Mouse (Mus musculus): Measurements from ENCODE around the gene Fer. TPM values are rescaled to one million over a fixed set of nuclear protein-coding genes. Genes with fewer than 3 reads are reported as not detected.

Gene Fer
- polyA plus RNA-seq, 1 experiment, result 11.5 TPM

GRCm38 (mm10) chr17:63849151-63849550 lies 13.7 kb upstream of the Fer start:
- TF ChIP-seq POLR2A (IDR thresholded peaks at IDR 0.05; ENCODE audit: control insufficient read depth, low read depth, low read length), result no peak
- TF ChIP-seq CTCF (IDR thresholded peaks at IDR 0.05; ENCODE audit: control insufficient read depth, insufficient read depth, insufficient replicate concordance, low read depth, low read length), result no peak
- Histone ChIP-seq H3K4me1 (ENCODE audit: control insufficient read depth, insufficient read depth, low read length) (peaks cover 7% of the 10 kb centered on the region), H3K4me3 (ENCODE audit: control insufficient read depth, low read depth, low read length) (peak overlapping the region; percentile 89), H3K27me3 (ENCODE audit: control insufficient read depth, insufficient read depth, low read length) (no peaks in the 10 kb centered on the region), H3K36me3 (ENCODE audit: control insufficient read depth, insufficient read depth, low read length) (no peaks in the 10 kb centered on the region), H3K27ac (ENCODE audit: control insufficient read depth, insufficient read depth, low read depth, low read length) (peak overlapping the region; percentile 39; the same call in 1 of the 2 replicates)

DNA sequence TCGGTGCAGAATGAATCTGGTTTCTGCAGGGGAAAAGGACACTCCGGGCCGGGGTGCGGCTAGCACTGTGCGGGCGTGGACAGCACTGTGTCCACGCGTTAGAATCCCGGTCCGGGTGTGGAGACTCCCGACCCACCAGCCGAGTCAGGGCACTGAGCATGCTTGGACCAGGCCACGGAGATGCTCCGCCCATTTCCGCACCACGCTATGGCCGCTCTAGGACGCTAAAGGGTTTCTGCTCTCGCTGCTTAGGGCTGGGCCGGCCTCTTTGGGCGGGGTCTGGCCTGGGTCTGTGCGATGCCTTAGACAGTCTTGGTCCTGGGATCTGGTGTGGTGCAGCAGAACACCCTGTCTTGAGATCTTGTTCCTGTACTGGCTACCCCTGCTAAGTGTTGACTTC lies 13.3 kb upstream of the Fer start:
- peaks cover 7% of the 10 kb centered on the region for H3K4me1 ChIP-seq (ENCODE audit: control insufficient read depth, insufficient read depth, low read length)
- H3K27me3 ChIP-seq (ENCODE audit: control insufficient read depth, insufficient read depth, low read length), result no peaks in the 10 kb centered on the region
- H3K36me3 ChIP-seq (ENCODE audit: control insufficient read depth, insufficient read depth, low read length), result no peaks in the 10 kb centered on the region
- H3K27ac ChIP-seq (ENCODE audit: control insufficient read depth, insufficient read depth, low read depth, low read length), result peak overlapping the region; percentile 39; the same call in 1 of the 2 replicates
- no peak for TF ChIP-seq CTCF (IDR thresholded peaks at IDR 0.05; ENCODE audit: control insufficient read depth, insufficient read depth, insufficient replicate concordance, low read depth, low read length)
- peak; percentile 79 for TF ChIP-seq POLR2A (IDR thresholded peaks at IDR 0.05; ENCODE audit: control insufficient read depth, low read depth, low read length)
- peak overlapping the region; percentile 89 for H3K4me3 ChIP-seq (ENCODE audit: control insufficient read depth, low read depth, low read length)

DNA sequence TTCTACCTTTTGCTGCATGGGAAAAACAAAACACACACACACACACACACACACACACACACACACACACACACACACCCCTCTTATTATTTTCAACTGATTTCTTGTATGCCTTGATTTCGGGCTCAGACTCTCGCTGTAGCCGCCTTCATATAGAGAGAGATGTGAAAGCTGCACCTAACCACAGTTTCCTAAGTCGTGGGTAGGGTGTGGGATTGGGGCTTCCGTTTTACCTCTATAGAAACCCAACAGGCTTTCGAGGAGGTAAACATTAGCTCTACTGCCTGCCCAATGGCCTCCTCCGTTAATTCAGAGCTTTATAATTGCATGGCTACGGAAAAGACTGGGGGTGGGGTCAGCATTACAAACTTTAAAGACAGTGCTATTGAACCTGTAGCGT lies 12.8 kb upstream of the Fer start:
- no peak for TF ChIP-seq CTCF (IDR thresholded peaks at IDR 0.05; ENCODE audit: control insufficient read depth, insufficient read depth, insufficient replicate concordance, low read depth, low read length)
- no peak for TF ChIP-seq POLR2A (IDR thresholded peaks at IDR 0.05; ENCODE audit: control insufficient read depth, low read depth, low read length)

DNA sequence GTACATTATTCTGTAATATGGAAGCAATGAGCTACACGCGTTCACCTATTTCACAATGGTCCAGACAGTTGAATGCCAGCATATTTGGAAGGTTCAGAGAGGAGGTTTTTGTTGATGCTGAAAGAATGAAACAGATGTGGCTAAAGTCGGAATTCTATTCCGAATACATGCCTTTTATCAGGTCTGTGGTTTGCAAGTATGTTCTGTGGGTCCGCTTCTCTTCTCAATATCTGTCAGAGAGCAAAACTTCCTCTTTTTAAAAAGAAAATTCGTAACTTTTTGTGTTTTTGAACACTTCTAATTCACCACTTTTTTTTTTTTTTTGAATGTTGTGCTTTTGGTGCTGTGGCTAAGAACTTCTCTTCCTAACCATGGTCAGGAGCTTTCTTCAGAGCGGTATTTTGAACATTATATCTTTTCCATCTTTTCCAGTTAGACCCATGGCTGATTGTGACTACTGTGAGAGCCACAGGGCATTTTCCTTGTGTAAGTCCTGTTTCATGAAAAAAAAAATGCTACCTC lies 5.8 kb upstream of the Fer start:
- TF ChIP-seq CTCF (IDR thresholded peaks at IDR 0.05; ENCODE audit: control insufficient read depth, insufficient read depth, insufficient replicate concordance, low read depth, low read length) (no peak), POLR2A (IDR thresholded peaks at IDR 0.05; ENCODE audit: control insufficient read depth, low read depth, low read length) (no peak)
- no peak overlapping the region for H3K27ac ChIP-seq (ENCODE audit: control insufficient read depth, insufficient read depth, low read depth, low read length)
- no peak overlapping the region for H3K4me3 ChIP-seq (ENCODE audit: control insufficient read depth, low read depth, low read length)
- H3K4me1 ChIP-seq (ENCODE audit: control insufficient read depth, insufficient read depth, low read length), result no peaks in the 10 kb centered on the region
- H3K27me3 ChIP-seq (ENCODE audit: control insufficient read depth, insufficient read depth, low read length), result no peaks in the 10 kb centered on the region
- H3K36me3 ChIP-seq (ENCODE audit: control insufficient read depth, insufficient read depth, low read length), result no peaks in the 10 kb centered on the region

More for the DNA sequence above, 12.8 kb upstream of the Fer start:
- H3K4me1 ChIP-seq (ENCODE audit: control insufficient read depth, insufficient read depth, low read length), result peaks cover 7% of the 10 kb centered on the region
- H3K27ac ChIP-seq (ENCODE audit: control insufficient read depth, insufficient read depth, low read depth, low read length), result no peak overlapping the region
- no peaks in the 10 kb centered on the region for H3K36me3 ChIP-seq (ENCODE audit: control insufficient read depth, insufficient read depth, low read length)
- H3K27me3 ChIP-seq (ENCODE audit: control insufficient read depth, insufficient read depth, low read length), result no peaks in the 10 kb centered on the region
- H3K4me3 ChIP-seq (ENCODE audit: control insufficient read depth, low read depth, low read length), result no peak overlapping the region

GRCm38 (mm10) chr17:63860988-63861387 lies 1.9 kb upstream of the Fer start:
- H3K36me3 ChIP-seq (ENCODE audit: control insufficient read depth, insufficient read depth, low read length), result no peaks in the 10 kb centered on the region
- H3K4me3 ChIP-seq (ENCODE audit: control insufficient read depth, low read depth, low read length), result no peak overlapping the region
- peaks cover 5% of the 10 kb centered on the region; the same call in 1 of the 2 replicates for H3K4me1 ChIP-seq (ENCODE audit: control insufficient read depth, insufficient read depth, low read length)
- no peaks in the 10 kb centered on the region for H3K27me3 ChIP-seq (ENCODE audit: control insufficient read depth, insufficient read depth, low read length)
- no peak overlapping the region for H3K27ac ChIP-seq (ENCODE audit: control insufficient read depth, insufficient read depth, low read depth, low read length)
- TF ChIP-seq POLR2A (IDR thresholded peaks at IDR 0.05; ENCODE audit: control insufficient read depth, low read depth, low read length), result no peak
- no peak for TF ChIP-seq CTCF (IDR thresholded peaks at IDR 0.05; ENCODE audit: control insufficient read depth, insufficient read depth, insufficient replicate concordance, low read depth, low read length)

- no peak overlapping the region for H3K27ac ChIP-seq (ENCODE audit: control insufficient read depth, insufficient read depth, low read depth, low read length)
- H3K4me1 ChIP-seq (ENCODE audit: control insufficient read depth, insufficient read depth, low read length), result peaks cover 5% of the 10 kb centered on the region; the same call in 1 of the 2 replicates
- no peak for TF ChIP-seq POLR2A (IDR thresholded peaks at IDR 0.05; ENCODE audit: control insufficient read depth, low read depth, low read length)
- H3K36me3 ChIP-seq (ENCODE audit: control insufficient read depth, insufficient read depth, low read length), result no peaks in the 10 kb centered on the region
- H3K27me3 ChIP-seq (ENCODE audit: control insufficient read depth, insufficient read depth, low read length), result no peaks in the 10 kb centered on the region
- no peak overlapping the region for H3K4me3 ChIP-seq (ENCODE audit: control insufficient read depth, low read depth, low read length)
Observed at GRCm38 (mm10) chr17:63862399-63862798, 463 bp upstream of the Fer start.

DNA sequence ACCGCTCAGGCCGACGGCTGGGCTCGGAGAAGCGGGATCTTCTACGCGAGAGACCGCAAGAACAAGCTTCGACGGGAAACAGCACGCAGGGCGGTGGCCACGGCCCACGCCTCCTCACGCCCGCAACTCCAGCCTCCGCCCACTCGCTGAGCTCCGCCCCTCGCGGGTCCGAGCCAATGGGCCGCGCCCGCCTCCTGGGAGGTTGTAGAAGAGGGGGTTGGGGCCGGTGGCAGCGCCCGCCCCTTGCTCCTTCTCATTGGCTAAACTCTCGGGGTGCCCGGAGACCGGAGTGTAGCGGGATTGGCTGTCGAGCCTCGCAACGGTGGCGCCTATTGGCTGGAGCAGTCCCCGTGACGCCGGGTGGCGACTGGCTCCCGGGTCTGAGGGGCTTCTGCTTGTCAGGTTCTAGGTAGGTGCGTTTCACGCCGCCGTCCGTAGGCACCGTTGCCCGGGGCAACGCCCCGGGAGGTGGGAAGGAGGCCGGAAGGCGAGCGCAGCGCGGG lies 836 bp downstream of the Fer start, which contains the start of gene A930002H24Rik:
Gene A930002H24Rik, minus strand, starts transcription at position 145 of the 503 bp plus-strand sequence.
- peak within 1 kb of the TSS; percentile 92 for H3K4me3 ChIP-seq (ENCODE audit: control insufficient read depth, low read depth, low read length)
- H3K4me1 ChIP-seq (ENCODE audit: control insufficient read depth, insufficient read depth, low read length), result peaks cover 5% of the 10 kb centered on the region; the same call in 1 of the 2 replicates
- H3K27me3 ChIP-seq (ENCODE audit: control insufficient read depth, insufficient read depth, low read length), result no peaks in the 10 kb centered on the region
- H3K36me3 ChIP-seq (ENCODE audit: control insufficient read depth, insufficient read depth, low read length), result no peaks in the 10 kb centered on the region
- TF ChIP-seq CTCF (IDR thresholded peaks at IDR 0.05; ENCODE audit: control insufficient read depth, insufficient read depth, insufficient replicate concordance, low read depth, low read length) (no peak), POLR2A (IDR thresholded peaks at IDR 0.05; ENCODE audit: control insufficient read depth, low read depth, low read length) (peak; percentile 93)
- H3K27ac ChIP-seq (ENCODE audit: control insufficient read depth, insufficient read depth, low read depth, low read length), result peak within 1 kb of the TSS; percentile 93
